Mouse (Mus musculus) ES-Bruce4 (cell line): ENCODE data around the gene Slc11a2.

Experiments
- CTCF ChIP-seq: IDR thresholded peaks from one replicate; pipeline ENCODE4 v1.8.1; 2011; ENCODE audit warnings: low read depth, low read length
- EP300 ChIP-seq: IDR thresholded peaks from 2 replicates; pipeline ENCODE4 v1.6.1; 2011; ENCODE audit warnings: low read depth, low read length; ENCODE audit not compliant: insufficient read depth
- POLR2A ChIP-seq: IDR thresholded peaks from one replicate; pipeline ENCODE4 v1.8.1; 2011; ENCODE audit warnings: low read length; ENCODE audit not compliant: insufficient read depth

DNA sequence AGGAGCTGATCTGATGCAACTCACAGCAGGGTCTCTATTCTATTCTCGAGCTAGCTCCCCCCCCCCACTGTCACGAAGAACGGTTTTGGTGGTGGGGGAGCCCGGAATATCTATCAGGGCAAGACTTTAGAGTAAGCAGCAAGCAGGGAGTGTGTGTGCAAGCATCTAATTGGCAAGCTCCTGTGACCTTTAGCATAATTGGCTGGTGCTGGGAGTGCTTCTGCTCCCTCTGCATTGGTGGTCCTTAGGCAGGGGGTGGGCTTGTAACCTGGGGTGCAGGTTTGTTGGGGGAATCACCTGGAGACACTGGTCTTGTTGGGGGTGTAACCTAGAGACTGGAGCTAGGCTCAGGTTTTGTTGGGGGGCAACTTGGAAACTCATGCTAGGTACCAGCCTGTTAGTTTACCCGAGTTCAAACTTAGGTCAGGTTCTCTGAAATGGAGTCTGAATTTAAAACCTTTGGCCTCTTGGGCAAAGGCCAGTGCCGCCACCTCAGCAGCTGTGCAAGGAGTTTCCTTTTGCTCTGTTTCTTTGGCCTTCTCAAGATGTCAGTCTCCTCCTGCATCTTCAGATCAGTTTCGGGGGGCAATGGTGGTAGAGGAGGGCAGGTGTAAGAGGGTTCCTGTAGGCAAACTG lies 31.6 kb upstream of the Slc11a2 start:
- no peak for TF ChIP-seq CTCF
- TF ChIP-seq POLR2A: no peak
- TF ChIP-seq EP300: no peak
